Mouse (Mus musculus) ES-E14 (cell line): ENCODE measurements around the gene Mast1. TPM values are rescaled to one million over a fixed set of nuclear protein-coding genes. Genes with fewer than 3 reads are reported as not detected.
"Not testable (repeated sequence)": the region's sequence is repeated elsewhere in the genome, so short reads cannot be mapped to it uniquely, and the experiment has no call there.

Experiments used
- DNase-seq: peaks from one replicate; pipeline ENCODE4 v3.0.0-alpha.2; 2013; ENCODE audit warnings: low read depth, low spot score
- H3K27ac ChIP-seq: 2 replicates; pipeline ENCODE4 v1.5.1; 2012; ENCODE audit warnings: low read depth, mild to moderate bottlenecking, low read length, moderate library complexity, mixed read lengths; ENCODE audit not compliant: poor library complexity, insufficient read depth, severe bottlenecking
- H3K36me3 ChIP-seq: 2 replicates; pipeline ENCODE4 v1.6.1; 2012; ENCODE audit warnings: mild to moderate bottlenecking, low read length, moderate library complexity, mixed read lengths; ENCODE audit not compliant: control insufficient read depth, poor library complexity, insufficient read depth, severe bottlenecking
- H3K4me1 ChIP-seq, 2 experiments: fragments of 150-350 bp in 1 of 2; sonication (generic) in 1 of 2; 2 replicates each; pipeline ENCODE4 v1.6.1; 2012; ENCODE audit warnings: low read length in 2 of 2, mild to moderate bottlenecking in 1 of 2, mixed read lengths in 1 of 2; ENCODE audit not compliant: control insufficient read depth in 2 of 2, insufficient read depth in 2 of 2, poor library complexity in 1 of 2
- H3K4me3 ChIP-seq, 2 experiments: fragments of 150-350 bp in 1 of 2; sonication (generic) in 1 of 2; 2 replicates each; pipeline ENCODE4 v1.5.1; 2012; ENCODE audit warnings: low read length in 2 of 2, low read depth in 1 of 2, mild to moderate bottlenecking in 1 of 2, mixed read lengths in 1 of 2; ENCODE audit not compliant: insufficient read depth in 1 of 2, poor library complexity in 1 of 2, severe bottlenecking in 1 of 2
- H3K9ac ChIP-seq: 2 replicates; pipeline ENCODE4 v1.6.1; 2012; ENCODE audit warnings: low read depth, mild to moderate bottlenecking, low read length, mixed read lengths; ENCODE audit not compliant: poor library complexity, insufficient read depth, severe bottlenecking
- H3K9me3 ChIP-seq: fragments of 150-350 bp; sonication (generic); 2 replicates; pipeline ENCODE4 v1.6.1; 2012; ENCODE audit warnings: low read depth, mild to moderate bottlenecking, low read length; ENCODE audit not compliant: control insufficient read depth, insufficient read depth
- CHD2 ChIP-seq: IDR thresholded peaks from 2 replicates; pipeline ENCODE4 v1.6.1; 2014; ENCODE audit warnings: mild to moderate bottlenecking, low read depth, low read length, inconsistent platforms
- HCFC1 ChIP-seq: IDR thresholded peaks from 2 replicates; pipeline ENCODE4 v1.6.1; 2012; ENCODE audit warnings: low read length, inconsistent platforms, borderline replicate concordance; ENCODE audit not compliant: insufficient read depth
- MAFK ChIP-seq: IDR thresholded peaks from 2 replicates; pipeline ENCODE4 v1.6.1; 2014; ENCODE audit warnings: mild to moderate bottlenecking, low read depth, low read length, inconsistent platforms; ENCODE audit not compliant: insufficient read depth
- ZC3H11A ChIP-seq: IDR thresholded peaks from 2 replicates; pipeline ENCODE4 v1.6.1; 2012; ENCODE audit warnings: low read depth, mild to moderate bottlenecking, inconsistent platforms, low read length, borderline replicate concordance
- ZNF384 ChIP-seq: IDR thresholded peaks from 2 replicates; pipeline ENCODE4 v1.6.1; 2012; ENCODE audit warnings: low read depth, low read length, inconsistent platforms
- in situ Hi-C, 2 experiments: fragments of 600-800 bp; cut with MboI; formaldehyde crosslinking; loops; one replicate each; pipeline ENCODE4 v1.15.1; 2025; ENCODE audit warnings: low sequenced_read_pairs in 2 of 2, inconsistent platforms in 1 of 2; ENCODE audit not compliant: unreplicated experiment in 2 of 2
- total RNA-seq: library from RNA; depleted of rRNA; stranded (reverse); fragments of 300-350 nt; gene quantifications from 2 replicates; pipeline ENCODE4 v1.2.3, GENCODE M21; 2012

Gene Mast1
- total RNA-seq, 1 experiment: 1.4 TPM

- H3K9ac ChIP-seq: peak overlapping the region; percentile 92
- no peaks in the 10 kb centered on the region for H3K9me3 ChIP-seq
- H3K4me1 ChIP-seq: peaks cover 0 to 15% of the 10 kb centered on the region in 2 experiments; a peak in 2 of 4 replicates
- DNase-seq: no peak
- H3K27ac ChIP-seq: no peak overlapping the region
- H3K36me3 ChIP-seq: peaks cover 9% of the 10 kb centered on the region
- in situ Hi-C loops: no loop called here
- H3K4me3 ChIP-seq: peak overlapping the region; percentile 77 to 89
- TF ChIP-seq CHD2 (no peak), ZC3H11A (no peak), ZNF384 (no peak)
Measured at GRCm38 (mm10) chr8:84909162-84909767, 27.9 kb downstream of the Mast1 start.

GRCm38 (mm10) chr8:84908421-84909161 lies 28.6 kb downstream of the Mast1 start, which contains the start of gene Dnase2a:
Gene Dnase2a (plus strand): TSS chr8:84908560.
- H3K4me3 ChIP-seq: peak within 1 kb of the TSS; percentile 77 to 89
- H3K4me1 ChIP-seq: peaks cover 0 to 15% of the 10 kb centered on the region in 2 experiments; a peak in 2 of 4 replicates
- in situ Hi-C loops: no loop called here
- peaks cover 9% of the 10 kb centered on the region for H3K36me3 ChIP-seq
- H3K27ac ChIP-seq: peak within 1 kb of the TSS; percentile 66
- no peaks in the 10 kb centered on the region for H3K9me3 ChIP-seq
- peak; percentile 99 for DNase-seq
- TF ChIP-seq ZC3H11A: no peak
- 0 out of 2 replicates have a peak, but pooled peaks have one; percentile 31 for TF ChIP-seq MAFK
- no peak for TF ChIP-seq HCFC1
- no peak for TF ChIP-seq CHD2
- peak within 1 kb of the TSS; percentile 92 for H3K9ac ChIP-seq

- H3K36me3 ChIP-seq, H3K9me3 ChIP-seq, in situ Hi-C loops, H3K27ac ChIP-seq, DNase-seq, H3K9ac ChIP-seq: not testable (repeated sequence)
- Histone ChIP-seq H3K4me1 (peaks cover 0 to 15% of the 10 kb centered on the region in 2 experiments; a peak in 2 of 4 replicates), H3K4me3 (peak overlapping the region in 1 of 2 experiments; percentile 3; a peak in 1 of 4 replicates)
Measured at GRCm38 (mm10) chr8:84907979-84908378, 29.2 kb downstream of the Mast1 start.

GRCm38 (mm10) chr8:84907493-84907892 lies 29.7 kb downstream of the Mast1 start:
- H3K9me3 ChIP-seq: no peaks in the 10 kb centered on the region
- H3K4me1 ChIP-seq: peaks cover 0 to 13% of the 10 kb centered on the region in 2 experiments; a peak in 2 of 4 replicates
- H3K9ac ChIP-seq: no peak overlapping the region; the same call in 1 of the 2 replicates
- H3K36me3 ChIP-seq: peaks cover 9% of the 10 kb centered on the region
- H3K4me3 ChIP-seq: no peak overlapping the region
- H3K27ac ChIP-seq: no peak overlapping the region
- no peak for DNase-seq
- in situ Hi-C loops: no loop called here
- TF ChIP-seq MAFK (0 out of 2 replicates have a peak, but pooled peaks have one; percentile 36), ZNF384 (no peak), HCFC1 (no peak)
